19 mouse cellular contexts compared by ENCODE assay signal in the genomic region with DNA sequence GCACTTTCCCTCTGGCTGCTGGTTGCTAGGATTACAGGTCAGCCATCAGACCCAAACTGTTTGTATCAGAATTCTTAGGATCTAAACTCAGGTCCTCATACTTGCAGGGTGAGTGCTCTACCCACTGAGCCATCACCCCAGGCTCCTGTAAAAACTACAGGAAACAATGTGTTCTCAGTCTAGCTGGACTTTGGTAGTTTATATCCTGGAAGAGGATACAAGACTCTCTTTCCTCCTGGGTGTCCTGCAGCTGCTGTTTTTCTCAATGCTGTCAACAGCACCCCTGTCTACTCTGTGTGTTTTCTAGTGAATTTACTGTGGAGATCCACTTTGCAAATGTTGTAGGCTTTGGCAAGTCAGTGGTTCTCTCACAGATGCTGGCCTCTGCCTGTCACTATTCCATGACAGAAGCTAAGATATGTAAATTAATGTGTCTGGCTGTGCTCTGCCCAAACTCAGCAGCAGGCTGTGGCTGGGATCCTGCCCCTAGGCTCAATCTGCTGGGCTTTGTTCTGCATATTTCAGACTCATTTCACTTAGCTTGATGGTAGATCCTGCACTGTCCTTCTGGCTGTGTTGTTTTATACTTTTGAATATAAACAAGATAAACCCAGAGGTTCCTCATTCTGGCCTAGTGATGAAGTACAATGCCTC. TPM values are rescaled to one million over a fixed set of nuclear protein-coding genes. Genes with fewer than 3 reads are reported as not detected.
DNase-seq lines count a peak whose midpoint lies in the region; ATAC-seq and TF ChIP-seq lines count a peak whose summit lies in the region.
"Had no signal": no experiment of that assay in that cellular context is flagged by ENCODE, and none has a peak within 500 bp of the region (broad histone marks: within the 10 kb centered on the region; RNA-seq: fewer than 3 reads in every experiment).

No protein-coding gene starts in this region.

- no peak overlapping the region for H3K4me2 ChIP-seq in intestine, postnatal 0 days (replicated peaks; ENCODE audit: low read depth)
- no peak overlapping the region for H3K4me2 ChIP-seq in intestine, embryonic 16.5 days (ENCODE audit: low read depth, low read length)
- H3K4me2 ChIP-seq in midbrain, embryonic 13.5 days (replicated peaks): no peak overlapping the region
- H3K4me2 ChIP-seq: limb, embryonic 13.5 days; lung, embryonic 15.5 days; neural tube, embryonic 12.5 days had no signal

- H3K36me3 ChIP-seq in intestine, postnatal 0 days (ENCODE audit: control insufficient read depth, insufficient read depth): no peaks in the 10 kb centered on the region
- H3K36me3 ChIP-seq in intestine, embryonic 16.5 days (ENCODE audit: control insufficient read depth, insufficient read depth, low read length): no peaks in the 10 kb centered on the region
- H3K36me3 ChIP-seq in midbrain, embryonic 13.5 days: no peaks in the 10 kb centered on the region
- H3K36me3 ChIP-seq: limb, embryonic 13.5 days; lung, embryonic 15.5 days; neural tube, embryonic 12.5 days had no signal

- H3K9me3 ChIP-seq in intestine, postnatal 0 days (ENCODE audit: control insufficient read depth): no peaks in the 10 kb centered on the region
- H3K9me3 ChIP-seq in intestine, embryonic 16.5 days (ENCODE audit: control insufficient read depth, low read length): no peaks in the 10 kb centered on the region
- no peaks in the 10 kb centered on the region for H3K9me3 ChIP-seq in midbrain, embryonic 13.5 days
- H3K9me3 ChIP-seq: limb, embryonic 13.5 days; lung, embryonic 15.5 days; neural tube, embryonic 12.5 days had no signal

- H3K27ac ChIP-seq in intestine, postnatal 0 days (ENCODE audit: low read depth, low read length): no peak overlapping the region
- no peak overlapping the region for H3K27ac ChIP-seq in intestine, embryonic 16.5 days (ENCODE audit: low read length)
- no peak overlapping the region for H3K27ac ChIP-seq in midbrain, embryonic 13.5 days
- H3K27ac ChIP-seq: kidney, postnatal 0 days; limb, embryonic 13.5 days; liver, embryonic 14.5 days; lung, embryonic 15.5 days; neural tube, embryonic 12.5 days had no signal

- peak; percentile 61 for ATAC-seq in intestine, postnatal 0 days
- ATAC-seq in intestine, embryonic 16.5 days: no peak
- peak; percentile 62; the same call in 1 of the 2 replicates for ATAC-seq in midbrain, embryonic 13.5 days
- ATAC-seq: inflammation-experienced regulatory T-cells, adult 6 months had no signal

- H3K4me3 ChIP-seq in intestine, postnatal 0 days (ENCODE audit: low read depth, low read length): no peak overlapping the region
- H3K4me3 ChIP-seq in intestine, embryonic 16.5 days (ENCODE audit: low read length): no peak overlapping the region
- H3K4me3 ChIP-seq in midbrain, embryonic 13.5 days (replicated peaks): no peak overlapping the region
- H3K4me3 ChIP-seq: limb, embryonic 13.5 days; lung, embryonic 15.5 days; neural tube, embryonic 12.5 days had no signal

- TF ChIP-seq CTCF in intestine, postnatal 0 days (IDR thresholded peaks at IDR 0.05; ENCODE audit: low read depth): no peak

- H3K27me3 ChIP-seq in intestine, postnatal 0 days (replicated peaks; ENCODE audit: control insufficient read depth, insufficient read depth, low read length): no peaks in the 10 kb centered on the region
- no peaks in the 10 kb centered on the region for H3K27me3 ChIP-seq in intestine, embryonic 16.5 days (replicated peaks; ENCODE audit: control insufficient read depth, insufficient read depth, low read length)
- H3K27me3 ChIP-seq in midbrain, embryonic 13.5 days: no peaks in the 10 kb centered on the region
- H3K27me3 ChIP-seq: limb, embryonic 13.5 days; lung, embryonic 15.5 days; neural tube, embryonic 12.5 days had no signal

- intact Hi-C loops in heart, postnatal 25 days (cut with DNase I): no loop called here
- intact Hi-C loops in heart, postnatal 14 days (cut with DNase I): no loop called here

- H3K4me1 ChIP-seq in intestine, postnatal 0 days (replicated peaks; ENCODE audit: control insufficient read depth, insufficient read depth, low read length): no peaks in the 10 kb centered on the region
- H3K4me1 ChIP-seq in intestine, embryonic 16.5 days (ENCODE audit: control insufficient read depth, insufficient read depth, low read length): no peaks in the 10 kb centered on the region
- H3K4me1 ChIP-seq in midbrain, embryonic 13.5 days (replicated peaks): 0 out of 2 replicates have a peak, but pooled peaks cover 4% of the 10 kb centered on the region
- H3K4me1 ChIP-seq: limb, embryonic 13.5 days; lung, embryonic 15.5 days; neural tube, embryonic 12.5 days had no signal

- H3K9ac ChIP-seq in intestine, postnatal 0 days (ENCODE audit: low read depth, low read length): no peak overlapping the region
- H3K9ac ChIP-seq in intestine, embryonic 16.5 days (ENCODE audit: low read depth, low read length): no peak overlapping the region
- no peak overlapping the region for H3K9ac ChIP-seq in midbrain, embryonic 13.5 days (replicated peaks)
- H3K9ac ChIP-seq: limb, embryonic 13.5 days; liver, embryonic 14.5 days; lung, embryonic 15.5 days; neural tube, embryonic 12.5 days had no signal

- DNase-seq in heart, adult 8-10 months (ENCODE audit: low spot score): peak; percentile 4
- no peak for DNase-seq in heart, postnatal 25 days (ENCODE audit: low spot score)
- DNase-seq in heart, postnatal 14 days: peak; percentile 8 to 23
- DNase-seq in spleen, adult 12 weeks (ENCODE audit: low spot score): no peak
- DNase-seq: adrenal gland, adult 2 months; cerebellum, adult 8-10 months; layer of hippocampus, postnatal 36 days; right cerebral cortex, adult 18-20 months; thymus, postnatal 25 days had no signal

RNA-seq across cellular contexts. Expression of gene Far2, which starts 27.3 kb away (rescaled TPM):
- total RNA-seq in heart, adult 8-10 months (2022): not detected
- total RNA-seq in heart, postnatal 25 days (2021): not detected
- 8.7 and 9.2 TPM in 2 replicates for polyA plus RNA-seq in intestine, postnatal 0 days (2015; fragmentation: Nextera tagmentation; extraction: Ambion mirVana)
- 7.8 and 8.4 TPM in 2 replicates for polyA plus RNA-seq in intestine, embryonic 16.5 days (2015; fragmentation: Nextera tagmentation; extraction: Ambion mirVana)
- under 1 TPM in 1 of 2 experiments, not detected in 1; 0.05 TPM for total RNA-seq in heart, postnatal 14 days (2021)
- 8.0 and 9.1 TPM in 2 replicates for polyA plus RNA-seq in midbrain, embryonic 13.5 days (2015; fragmentation: Nextera tagmentation; extraction: Ambion mirVana)
- total RNA-seq: gastrocnemius, adult 18-20 months had no signal

Comparison
In these comparisons a context has a peak if more than half of its experiments do, and no peak if none do; other contexts are left out.
1. DNase-seq: peak in heart, adult 8-10 months (single experiment) and heart, postnatal 14 days (2 of 2); none in heart, postnatal 25 days (single experiment) and spleen, adult 12 weeks (single experiment).